Mouse (Mus musculus) liver, adult 2 months (tissue): Measurements from ENCODE around the gene Gm21973.

Source experiments
- CTCF ChIP-seq: fragments of 200-500 bp; IDR thresholded peaks from 2 replicates; pipeline ENCODE4 v1.5.1; 2011; ENCODE audit warnings: low read depth, low read length, control low read depth
- POLR2A ChIP-seq: fragments of 200-500 bp; IDR thresholded peaks from 2 replicates; pipeline ENCODE4 v1.6.1; 2011; ENCODE audit warnings: low read length, control low read depth; ENCODE audit not compliant: insufficient read depth; ENCODE audit errors: extremely low read depth

DNA sequence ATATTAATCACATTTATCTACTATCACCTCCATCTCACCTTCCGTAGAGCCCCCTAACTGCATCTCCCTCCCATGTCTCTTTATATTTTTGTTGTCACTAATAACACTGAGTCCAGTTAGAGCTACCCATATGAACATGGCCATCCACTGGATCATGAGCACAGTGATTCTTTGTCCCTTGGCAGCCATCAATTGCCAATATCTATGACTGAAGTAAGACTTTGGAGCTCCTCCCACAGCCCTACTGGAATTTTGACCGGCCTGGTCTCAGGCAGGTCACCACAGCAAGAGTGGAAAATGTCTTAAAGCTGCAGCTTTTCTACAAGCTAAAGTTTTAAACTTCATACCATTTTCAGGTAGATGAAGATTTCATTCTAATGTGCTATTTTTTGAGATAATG lies 41.2 kb downstream of the Gm21973 start:
- TF ChIP-seq CTCF (no peak), POLR2A (no peak)
